Mouse (Mus musculus) liver, embryonic 11.5 days (tissue): Measurements from ENCODE around the gene Mcoln1. TPM values are rescaled to one million over a fixed set of nuclear protein-coding genes. Genes with fewer than 3 reads are reported as not detected.

Experiments used
- ATAC-seq: fragments of 200-750 bp; cut with Nextera tagmentation; replicated peaks from 2 replicates; pipeline ENCODE4 v1.8.0; 2017; ENCODE audit warnings: moderate number of reproducible peaks, mild to moderate bottlenecking, moderate TSS enrichment, moderate library complexity; ENCODE audit not compliant: low FRiP score
- DNase-seq: peaks from one replicate; pipeline ENCODE4 v3.0.0-alpha.2; 2017; ENCODE audit warnings: low spot score
- H3K27ac ChIP-seq: fragments of 300-500 bp; sonication (generic); 2 replicates; pipeline ENCODE4 v1.5.1; 2014; ENCODE audit warnings: mild to moderate bottlenecking, low read depth, low read length, control low read depth
- H3K27me3 ChIP-seq: fragments of 300-500 bp; sonication (generic); replicated peaks from 2 replicates; pipeline ENCODE4 v1.6.1; 2014; ENCODE audit warnings: low read length, mixed read lengths; ENCODE audit not compliant: control insufficient read depth, insufficient read depth
- H3K36me3 ChIP-seq: fragments of 300-500 bp; sonication (generic); 2 replicates; pipeline ENCODE4 v1.6.1; 2014; ENCODE audit warnings: mild to moderate bottlenecking, low read length, moderate library complexity, mixed read lengths; ENCODE audit not compliant: control insufficient read depth, insufficient read depth
- H3K4me1 ChIP-seq: fragments of 300-500 bp; sonication (generic); replicated peaks from 2 replicates; pipeline ENCODE4 v1.6.1; 2014; ENCODE audit warnings: low read length, mixed read lengths; ENCODE audit not compliant: control insufficient read depth, insufficient read depth
- H3K4me2 ChIP-seq: fragments of 300-500 bp; sonication (generic); 2 replicates; pipeline ENCODE4 v1.6.1; 2014; ENCODE audit warnings: mild to moderate bottlenecking, control low read depth, moderate library complexity
- H3K4me3 ChIP-seq: fragments of 300-500 bp; sonication (generic); 2 replicates; pipeline ENCODE4 v1.5.1; 2014; ENCODE audit warnings: low read depth, low read length, control low read depth
- H3K9ac ChIP-seq: fragments of 300-500 bp; sonication (generic); 2 replicates; pipeline ENCODE4 v1.6.1; 2014; ENCODE audit warnings: low read depth, low read length, control low read depth
- H3K9me3 ChIP-seq: fragments of 300-500 bp; sonication (generic); 2 replicates; pipeline ENCODE4 v1.6.1; 2016; ENCODE audit warnings: low read length, inconsistent platforms, mixed read lengths; ENCODE audit not compliant: control insufficient read depth
- WGBS: fragments of 180-500 bp; shearing (Covaris S2); extraction: QIAGEN DNeasy Blood & Tissue Kit; methylation state at CpG from one replicate; pipeline ENCODE4 v1.1.7; 2014; 5-methylcytosine and 5-hydroxymethylcytosine counted together
- polyA plus RNA-seq: library from polyadenylated mRNA; unstranded; fragments of >200 nt; fragmentation: Nextera tagmentation; extraction: Ambion mirVana; gene quantifications from 2 replicates; pipeline ENCODE4 v1.2.1, GENCODE M21; 2014

The Mcoln1 gene
- polyA plus RNA-seq, 1 experiment from 2014 or later, result 39.8 TPM

- no peaks in the 10 kb centered on the region for H3K36me3 ChIP-seq
- no peak within 1 kb of the TSS for H3K9ac ChIP-seq
- no peaks in the 10 kb centered on the region for H3K9me3 ChIP-seq
- no peak within 1 kb of the TSS for H3K4me2 ChIP-seq
- DNase-seq, result no peak
- no peaks in the 10 kb centered on the region for H3K27me3 ChIP-seq
- no peak within 1 kb of the TSS for H3K4me3 ChIP-seq
- H3K4me1 ChIP-seq, result no peaks in the 10 kb centered on the region
- no peak within 1 kb of the TSS for H3K27ac ChIP-seq
- no peak for ATAC-seq
These were observed 29.7 kb upstream of the Mcoln1 start, which contains the start of gene Tex45 for GRCm38 (mm10) chr8:3470562-3470961. Tex45 (plus strand) TSS chr8:3470862.

GRCm38 (mm10) chr8:3475715-3476429 is 24.4 kb upstream of the Mcoln1 start:
- Histone ChIP-seq H3K9ac (no peak overlapping the region), H3K36me3 (no peaks in the 10 kb centered on the region), H3K4me2 (peak overlapping the region; percentile 64), H3K27ac (no peak overlapping the region), H3K4me3 (peak overlapping the region; percentile 33), H3K27me3 (peaks cover 9% of the 10 kb centered on the region), H3K9me3 (no peaks in the 10 kb centered on the region), H3K4me1 (0 out of 2 replicates have a peak, but pooled peaks cover 3% of the 10 kb centered on the region)
- DNase-seq (no peak), ATAC-seq (0 out of 2 replicates have a peak, but pooled peaks have one; percentile 27)
- WGBS, result 19% methylated on average over 37 of the region's 37 CpGs

GRCm38 (mm10) chr8:3480221-3480785 is 20.0 kb upstream of the Mcoln1 start:
- no peaks in the 10 kb centered on the region for H3K36me3 ChIP-seq
- 0 out of 2 replicates have a peak, but pooled peaks cover 3% of the 10 kb centered on the region for H3K4me1 ChIP-seq
- 63% methylated on average over 4 of the region's 4 CpGs for WGBS
- ATAC-seq (no peak), DNase-seq (no peak)
- H3K9me3 ChIP-seq, result no peaks in the 10 kb centered on the region
- peaks cover 9% of the 10 kb centered on the region for H3K27me3 ChIP-seq
- no peak overlapping the region for H3K9ac ChIP-seq
- H3K27ac ChIP-seq, result no peak overlapping the region
- no peak overlapping the region for H3K4me2 ChIP-seq
- H3K4me3 ChIP-seq, result no peak overlapping the region

DNA sequence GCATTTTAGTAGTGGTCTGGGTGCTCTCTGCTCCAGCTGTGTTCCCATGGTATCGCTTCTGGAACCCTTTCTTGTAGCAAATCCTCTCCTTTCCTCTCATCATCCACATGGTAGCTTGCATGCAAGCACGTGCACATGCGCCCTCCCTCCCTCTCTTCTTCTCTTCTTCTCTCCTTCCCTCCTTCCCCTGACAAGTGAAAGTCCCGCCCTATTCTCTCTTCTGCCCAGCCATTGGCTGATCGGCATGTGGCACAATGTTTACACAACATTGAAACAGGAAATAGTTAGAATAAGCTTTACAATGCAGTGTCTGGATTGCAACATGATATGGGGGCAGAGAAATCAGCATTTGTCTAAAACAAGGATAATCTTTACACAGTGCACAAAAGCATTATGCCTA is 18.7 kb upstream of the Mcoln1 start:
- H3K4me3 ChIP-seq, result no peak overlapping the region
- peak overlapping the region; percentile 9; the same call in 1 of the 2 replicates for H3K4me2 ChIP-seq
- H3K4me1 ChIP-seq, result no peaks in the 10 kb centered on the region
- H3K9me3 ChIP-seq, result no peaks in the 10 kb centered on the region
- DNase-seq (no peak), ATAC-seq (peak; percentile 44; the same call in 1 of the 2 replicates)
- H3K27me3 ChIP-seq, result no peaks in the 10 kb centered on the region
- no peaks in the 10 kb centered on the region for H3K36me3 ChIP-seq
- WGBS, result 45% methylated on average over 5 of the region's 5 CpGs
- H3K9ac ChIP-seq, result no peak overlapping the region
- no peak overlapping the region for H3K27ac ChIP-seq

DNA sequence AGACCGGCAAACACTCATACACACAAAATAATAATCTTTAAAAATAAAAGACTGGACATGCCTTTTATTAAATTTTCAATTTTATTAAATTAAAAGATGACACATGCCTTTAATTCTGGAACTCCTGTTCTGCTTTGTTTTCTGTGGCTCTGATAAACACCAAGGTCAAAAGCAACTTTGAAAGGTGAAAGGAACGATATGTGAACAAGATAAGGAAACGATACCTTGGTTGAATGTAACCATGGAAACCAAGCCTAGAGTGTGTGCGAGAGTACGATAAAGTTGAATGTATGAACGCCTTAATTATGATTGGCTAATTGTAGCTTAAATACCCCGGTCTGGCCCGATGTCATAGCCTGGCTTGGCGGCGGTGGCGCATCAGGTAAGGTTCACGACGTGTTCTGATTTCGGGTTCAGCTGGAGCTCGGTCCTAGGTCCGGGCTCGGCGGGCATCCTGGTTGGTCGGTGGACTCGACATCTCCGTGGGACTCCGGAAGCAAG is 18.0 kb upstream of the Mcoln1 start:
- WGBS, result 76% methylated on average over 22 of the region's 22 CpGs
- ATAC-seq, result no peak

GRCm38 (mm10) chr8:3483546-3483945 is 16.7 kb upstream of the Mcoln1 start:
- H3K9ac ChIP-seq, result no peak overlapping the region
- H3K27ac ChIP-seq, result no peak overlapping the region
- H3K36me3 ChIP-seq, result no peaks in the 10 kb centered on the region
- no peaks in the 10 kb centered on the region for H3K9me3 ChIP-seq
- H3K4me1 ChIP-seq, result no peaks in the 10 kb centered on the region
- H3K4me2 ChIP-seq, result no peak overlapping the region
- DNase-seq, result no peak
- no peak overlapping the region for H3K4me3 ChIP-seq
- H3K27me3 ChIP-seq, result no peaks in the 10 kb centered on the region
- WGBS, result 64% methylated on average over 7 of the region's 7 CpGs
- no peak for ATAC-seq

More for the DNA sequence above, 18.0 kb upstream of the Mcoln1 start:
- Histone ChIP-seq H3K36me3 (no peaks in the 10 kb centered on the region), H3K27me3 (no peaks in the 10 kb centered on the region), H3K9ac (no peak overlapping the region), H3K27ac (no peak overlapping the region), H3K4me1 (no peaks in the 10 kb centered on the region), H3K4me2 (no peak overlapping the region), H3K9me3 (no peaks in the 10 kb centered on the region), H3K4me3 (no peak overlapping the region)
- DNase-seq, result no peak

GRCm38 (mm10) chr8:3485192-3485591 is 15.1 kb upstream of the Mcoln1 start:
- H3K4me1 ChIP-seq, result no peaks in the 10 kb centered on the region
- no peaks in the 10 kb centered on the region for H3K27me3 ChIP-seq
- no peaks in the 10 kb centered on the region for H3K36me3 ChIP-seq
- H3K9ac ChIP-seq, result no peak overlapping the region
- H3K4me2 ChIP-seq, result no peak overlapping the region
- DNase-seq (no peak), ATAC-seq (no peak)
- no peaks in the 10 kb centered on the region for H3K9me3 ChIP-seq
- WGBS, result 21% methylated on average over 5 of the region's 5 CpGs
- no peak overlapping the region for H3K4me3 ChIP-seq
- no peak overlapping the region for H3K27ac ChIP-seq

GRCm38 (mm10) chr8:3492901-3493844 is 7.1 kb upstream of the Mcoln1 start, which contains the start of gene Zfp358:
Zfp358 (plus strand) TSS chr8:3493138.
- H3K9ac ChIP-seq, result peak within 1 kb of the TSS; percentile 95
- H3K27ac ChIP-seq, result peak within 1 kb of the TSS; percentile 43; the same call in 1 of the 2 replicates
- H3K27me3 ChIP-seq, result no peaks in the 10 kb centered on the region
- peak within 1 kb of the TSS; percentile 88 for H3K4me2 ChIP-seq
- H3K4me1 ChIP-seq, result peaks cover 13% of the 10 kb centered on the region
- peaks cover 2% of the 10 kb centered on the region; the same call in 1 of the 2 replicates for H3K9me3 ChIP-seq
- H3K4me3 ChIP-seq, result peak within 1 kb of the TSS; percentile 86
- DNase-seq (peak; percentile 77), ATAC-seq (peak; percentile 88)
- peaks cover 13% of the 10 kb centered on the region for H3K36me3 ChIP-seq
- WGBS, result under 1% methylated on average over 58 of the region's 64 CpGs
